Mouse (Mus musculus) kidney, adult 2 months (tissue): ENCODE results near the gene Ahr.

Experiments
- CTCF ChIP-seq: fragments of 200-500 bp; conservative IDR thresholded peaks from 2 replicates; pipeline ENCODE4 v1.5.1; 2011; ENCODE audit warnings: low read depth, mild to moderate bottlenecking, control low read depth, low read length, moderate library complexity, mixed read lengths; ENCODE audit not compliant: insufficient read depth, insufficient read length
- POLR2A ChIP-seq: fragments of 200-500 bp; IDR thresholded peaks from one replicate; pipeline ENCODE4 v1.6.1; 2011; ENCODE audit warnings: low read depth, low read length, control low read depth

DNA sequence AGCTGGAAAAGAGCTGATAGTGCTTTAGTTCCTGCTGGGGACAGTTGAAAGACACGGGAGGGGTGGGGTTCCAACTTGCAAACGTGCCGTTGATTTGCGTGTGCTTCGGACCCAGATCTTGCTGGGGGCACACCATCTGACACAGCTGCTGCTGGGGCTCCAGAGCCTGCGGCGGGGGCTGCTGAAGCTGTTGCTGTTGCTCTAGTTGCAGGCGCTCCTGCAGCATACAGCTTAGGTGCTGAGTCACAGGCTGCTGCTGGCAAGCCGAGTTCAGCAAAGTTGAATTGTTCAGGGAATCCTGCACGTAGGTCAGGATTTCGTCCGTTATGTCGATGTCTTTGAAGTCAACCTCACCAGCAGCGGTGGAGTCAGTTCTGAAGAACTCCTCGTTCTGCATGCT is 30.8 kb downstream of the Ahr start:
- TF ChIP-seq CTCF (no peak), POLR2A (no peak)
